Mouse (Mus musculus) liver, embryonic 14.5 days (tissue): ENCODE data around the gene Tmem238.

Experiments used
- CTCF ChIP-seq: IDR thresholded peaks from 2 replicates; pipeline ENCODE4 v1.5.1; 2016; ENCODE audit warnings: antibody characterized with exemption, low read depth, control low read depth
- EP300 ChIP-seq: IDR thresholded peaks from 2 replicates; pipeline ENCODE4 v1.6.1; 2016; ENCODE audit warnings: antibody characterized with exemption, low read depth

DNA sequence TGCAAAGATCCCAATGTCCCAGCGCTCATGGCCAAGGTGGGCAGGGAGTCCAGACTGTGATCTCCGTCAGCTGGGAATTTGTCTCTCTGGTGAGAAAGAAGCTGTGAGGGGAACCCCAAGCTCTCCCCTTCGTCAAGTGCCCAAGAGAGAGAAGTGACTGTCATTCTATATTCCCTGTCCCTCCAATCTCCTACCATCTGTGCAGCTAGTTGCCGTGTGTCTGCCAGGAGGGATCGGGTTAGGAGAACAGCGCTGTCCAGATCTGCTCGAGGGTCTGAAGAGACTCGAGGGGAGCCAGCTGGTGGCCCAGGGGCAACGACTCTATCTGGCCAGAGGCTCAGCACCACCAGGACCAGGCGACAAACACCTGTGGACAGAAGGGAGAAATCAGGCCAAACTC, 13.3 kb downstream of the Tmem238 start:
- TF ChIP-seq CTCF (no peak), EP300 (no peak)
